Mouse (Mus musculus) 3134 (cell line): ENCODE data around the gene Gm45713.
"Not testable (repeated sequence)": the region's sequence is repeated elsewhere in the genome, so short reads cannot be mapped to it uniquely, and the experiment has no call there.

Experiments
- DNase-seq: peaks from one replicate; pipeline ENCODE4 v3.0.0-alpha.2; 2011; ENCODE audit warnings: low spot score; ENCODE audit not compliant: insufficient read length; ENCODE audit errors: extremely low read depth

Gm45713 gene

GRCm38 (mm10) chr7:45163735-45164490, 27.9 kb upstream of the Gm45713 start, which contains the start of gene Slc17a7:
Gene Slc17a7 (plus strand): TSS chr7:45163949.
- DNase-seq, result no peak

GRCm38 (mm10) chr7:45162996-45163615, 27.1 kb upstream of the Gm45713 start:
- no peak for DNase-seq

- DNase-seq, result no peak
Measured at GRCm38 (mm10) chr7:45162551-45162950, 26.5 kb upstream of the Gm45713 start.

GRCm38 (mm10) chr7:45161612-45162473, 25.8 kb upstream of the Gm45713 start:
- peak; percentile 95 for DNase-seq

GRCm38 (mm10) chr7:45160866-45161265, 24.8 kb upstream of the Gm45713 start:
- no peak for DNase-seq

- no peak for DNase-seq
Measured at GRCm38 (mm10) chr7:45160316-45160800, 24.3 kb upstream of the Gm45713 start.

GRCm38 (mm10) chr7:45158991-45159390, 23.0 kb upstream of the Gm45713 start:
- no peak for DNase-seq

GRCm38 (mm10) chr7:45157459-45157858, 21.4 kb upstream of the Gm45713 start:
- no peak for DNase-seq

GRCm38 (mm10) chr7:45156206-45156605, 20.2 kb upstream of the Gm45713 start:
- no peak for DNase-seq

- DNase-seq, result no peak
Measured at GRCm38 (mm10) chr7:45155590-45155989, 19.6 kb upstream of the Gm45713 start.

GRCm38 (mm10) chr7:45154993-45155514, 19.0 kb upstream of the Gm45713 start:
- peak; percentile 69 for DNase-seq

GRCm38 (mm10) chr7:45154096-45154992, 18.3 kb upstream of the Gm45713 start, which contains the start of the genes Pih1d1 and Aldh16a1:
Gene Pih1d1 (plus strand): TSS chr7:45154303.
Gene Aldh16a1 (minus strand): TSS chr7:45154584.
- DNase-seq, result peak; percentile 96

GRCm38 (mm10) chr7:45153586-45153985, 17.6 kb upstream of the Gm45713 start:
- DNase-seq, result no peak

- not testable (repeated sequence) for DNase-seq
Measured at GRCm38 (mm10) chr7:45153052-45153451, 17.0 kb upstream of the Gm45713 start.

GRCm38 (mm10) chr7:45151303-45151702, 15.3 kb upstream of the Gm45713 start:
- no peak for DNase-seq

- DNase-seq, result no peak
Measured at GRCm38 (mm10) chr7:45150321-45150720, 14.3 kb upstream of the Gm45713 start.

- DNase-seq, result no peak
Measured at GRCm38 (mm10) chr7:45149545-45149944, 13.5 kb upstream of the Gm45713 start.

GRCm38 (mm10) chr7:45148534-45149098, 12.6 kb upstream of the Gm45713 start:
- DNase-seq, result no peak

GRCm38 (mm10) chr7:45147899-45148298, 11.9 kb upstream of the Gm45713 start:
- no peak for DNase-seq
